Comparison of ENCODE assay signal across 8 mouse cellular contexts in genomic region chr10:77251223-77251783, GRCm38 (mm10). TPM values are rescaled to one million over a fixed set of nuclear protein-coding genes. Genes with fewer than 3 reads are reported as not detected.
DNase-seq lines count a peak whose midpoint lies in the region; ATAC-seq and TF ChIP-seq lines count a peak whose summit lies in the region.

No protein-coding gene starts in this region.

- no peaks in the 10 kb centered on the region for H3K36me3 ChIP-seq in ES-E14 (ENCODE audit: control insufficient read depth, insufficient read depth, low read length, poor library complexity, severe bottlenecking)
- no peaks in the 10 kb centered on the region for H3K36me3 ChIP-seq in intestine, embryonic 15.5 days
- no peaks in the 10 kb centered on the region for H3K36me3 ChIP-seq in forebrain, embryonic 13.5 days (ENCODE audit: poor library complexity, severe bottlenecking)

- no peak overlapping the region for H3K4me3 ChIP-seq in ES-E14 (ENCODE audit: insufficient read depth in 1 of 2, low read depth in 1 of 2, low read length in 2 of 2, poor library complexity in 1 of 2, severe bottlenecking in 1 of 2)
- H3K4me3 ChIP-seq in intestine, embryonic 15.5 days (replicated peaks) = peak overlapping the region; percentile 18
- no peak overlapping the region for H3K4me3 ChIP-seq in forebrain, embryonic 13.5 days

- intact Hi-C loops in gastrocnemius, postnatal 14 days (cut with DNase I; ENCODE audit: low total_unique reads) = loop anchor here (5.0 kb wide), 1 partner anchor 169 kb away; no protein-coding TSS in a partner anchor
- intact Hi-C loops in gastrocnemius, postnatal 36 days (cut with DNase I) = no loop called here

- H3K4me2 ChIP-seq in intestine, embryonic 15.5 days (replicated peaks) = peak overlapping the region; percentile 54
- no peak overlapping the region for H3K4me2 ChIP-seq in forebrain, embryonic 13.5 days

- WGBS in intestine, embryonic 15.5 days = 23% methylated on average over 18 of the region's 18 CpGs
- WGBS in forebrain, embryonic 13.5 days = 71% methylated on average over 18 of the region's 18 CpGs

- peaks cover 5 to 27% of the 10 kb centered on the region in 2 experiments; a peak in 3 of 4 replicates for H3K4me1 ChIP-seq in ES-E14 (ENCODE audit: control insufficient read depth in 2 of 2, insufficient read depth in 2 of 2, low read length in 2 of 2, poor library complexity in 1 of 2)
- peaks cover 47% of the 10 kb centered on the region for H3K4me1 ChIP-seq in intestine, embryonic 15.5 days (replicated peaks)
- peaks cover 20% of the 10 kb centered on the region for H3K4me1 ChIP-seq in forebrain, embryonic 13.5 days

- H3K27me3 ChIP-seq in intestine, embryonic 15.5 days (replicated peaks) = no peaks in the 10 kb centered on the region
- no peaks in the 10 kb centered on the region for H3K27me3 ChIP-seq in forebrain, embryonic 13.5 days

- no peaks in the 10 kb centered on the region for H3K9me3 ChIP-seq in ES-E14 (ENCODE audit: control insufficient read depth, insufficient read depth, low read depth, low read length)
- H3K9me3 ChIP-seq in intestine, embryonic 15.5 days = no peaks in the 10 kb centered on the region
- H3K9me3 ChIP-seq in forebrain, embryonic 13.5 days (replicated peaks) = no peaks in the 10 kb centered on the region

- in situ Hi-C loops in ES-E14 (cut with MboI; ENCODE audit: low sequenced_read_pairs in 2 of 2, unreplicated experiment in 2 of 2) = loop anchor here (5.0 to 10.0 kb wide), 2 partner anchors 117 to 119 kb away; no protein-coding TSS in a partner anchor

- H3K9ac ChIP-seq in ES-E14 (ENCODE audit: insufficient read depth, low read depth, low read length, poor library complexity, severe bottlenecking) = peak overlapping the region; percentile 2; the same call in 1 of the 2 replicates
- H3K9ac ChIP-seq in intestine, embryonic 15.5 days = peak overlapping the region; percentile 41
- H3K9ac ChIP-seq in forebrain, embryonic 13.5 days = no peak overlapping the region

- H3K27ac ChIP-seq in ES-E14 (ENCODE audit: insufficient read depth, low read depth, low read length, poor library complexity, severe bottlenecking) = no peak overlapping the region
- H3K27ac ChIP-seq in intestine, embryonic 15.5 days = peak overlapping the region; percentile 81
- no peak overlapping the region for H3K27ac ChIP-seq in forebrain, embryonic 13.5 days

- peak; percentile 65 for DNase-seq in gastrocnemius, postnatal 14 days
- no peak for DNase-seq in gastrocnemius, postnatal 36 days
- no peak for DNase-seq in ES-E14 (ENCODE audit: low read depth, low spot score)
- DNase-seq in cerebellum, adult 9-10 months = peak; percentile 71
- DNase-seq in lung, postnatal 4 days = peak; percentile 64 to 65
- DNase-seq in layer of hippocampus, adult 8-10 months (ENCODE audit: low spot score in 2 of 2) = no peak

- peak; percentile 46 for ATAC-seq in intestine, embryonic 15.5 days
- ATAC-seq in forebrain, embryonic 13.5 days = no peak

TF ChIP-seq in ES-E14, 5 proteins besides CTCF, POLR2A, EP300 and RAD21:
- TF ChIP-seq MAFK (IDR thresholded peaks at IDR 0.05; ENCODE audit: insufficient read depth, low read depth, low read length) (no peak), ZC3H11A (IDR thresholded peaks at IDR 0.05; ENCODE audit: borderline replicate concordance, low read depth, low read length) (no peak), HCFC1 (IDR thresholded peaks at IDR 0.05; ENCODE audit: borderline replicate concordance, insufficient read depth, low read length) (no peak), CHD2 (IDR thresholded peaks at IDR 0.05; ENCODE audit: low read depth, low read length) (no peak), ZNF384 (IDR thresholded peaks at IDR 0.05; ENCODE audit: low read depth, low read length) (no peak)

RNA-seq across cellular contexts. Expression of gene Pofut2, which starts 7.7 kb away (rescaled TPM):
- total RNA-seq in gastrocnemius, postnatal 14 days (2021) = 10 to 100 TPM; 26.8 to 31.7 TPM
- total RNA-seq in gastrocnemius, postnatal 36 days (2021) = 10 to 100 TPM; 19.9 to 23.2 TPM
- total RNA-seq in ES-E14 (2012; rRNA removed) = 67.6 and 101 TPM in 2 replicates
- polyA plus RNA-seq in intestine, embryonic 15.5 days (2015; fragmentation: Nextera tagmentation; extraction: Ambion mirVana) = 96.7 and 104 TPM in 2 replicates
- polyA plus RNA-seq in forebrain, embryonic 13.5 days (2015; fragmentation: Nextera tagmentation; extraction: Ambion mirVana) = 46.6 and 52.8 TPM in 2 replicates
- 10 to 100 TPM; 30.8 to 38.4 (median 32.9) TPM for total RNA-seq in layer of hippocampus, adult 8-10 months (2022)

Comparison
In these comparisons a context has a peak if more than half of its experiments do, and no peak if none do; other contexts are left out.
1. DNase-seq: peak in gastrocnemius, postnatal 14 days (single experiment), cerebellum, adult 9-10 months (single experiment) and lung, postnatal 4 days (2 of 2); none in gastrocnemius, postnatal 36 days (0 of 2), ES-E14 (single experiment) and layer of hippocampus, adult 8-10 months (0 of 2).